Mouse (Mus musculus): Measurements from ENCODE around the gene Slc35e3.

Gene Slc35e3

DNA sequence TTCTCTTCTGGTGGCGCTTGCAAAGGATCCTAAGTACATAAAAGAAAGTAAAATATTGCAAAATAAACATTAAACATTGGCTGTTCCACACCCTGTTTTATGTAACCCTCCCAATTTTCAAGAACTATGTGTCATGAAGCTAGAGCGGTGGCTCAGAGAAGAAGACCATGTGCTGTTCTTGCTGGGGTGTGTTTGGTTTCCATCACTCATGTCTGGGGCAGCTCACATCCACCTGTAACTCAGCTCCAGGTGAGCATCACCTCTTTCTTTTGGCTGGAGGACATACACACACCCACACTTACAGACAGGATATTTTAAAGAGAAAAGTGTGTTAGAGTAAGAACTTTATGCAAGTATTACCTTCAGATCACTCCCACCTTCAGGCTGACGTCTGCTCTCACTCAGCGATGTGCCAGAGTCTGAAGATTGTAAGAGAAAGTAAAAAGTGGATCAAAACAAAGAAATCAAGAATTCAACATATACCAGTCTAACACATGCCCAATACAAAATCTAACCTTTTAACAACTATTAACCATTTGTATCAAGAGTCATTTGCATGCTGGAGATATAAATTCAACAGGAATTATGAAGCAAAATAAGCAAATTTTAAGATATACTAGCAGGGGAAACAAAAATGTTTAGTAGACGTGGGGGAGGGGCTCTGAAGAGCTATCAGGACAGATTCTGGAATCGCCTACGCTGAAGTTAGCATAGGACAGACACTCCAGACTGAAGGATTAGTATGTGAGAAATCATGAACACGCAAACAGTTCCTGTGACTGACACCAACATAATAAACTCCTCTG, 49.9 kb downstream of the Slc35e3 start:
- DNase-seq, result no peak

DNA sequence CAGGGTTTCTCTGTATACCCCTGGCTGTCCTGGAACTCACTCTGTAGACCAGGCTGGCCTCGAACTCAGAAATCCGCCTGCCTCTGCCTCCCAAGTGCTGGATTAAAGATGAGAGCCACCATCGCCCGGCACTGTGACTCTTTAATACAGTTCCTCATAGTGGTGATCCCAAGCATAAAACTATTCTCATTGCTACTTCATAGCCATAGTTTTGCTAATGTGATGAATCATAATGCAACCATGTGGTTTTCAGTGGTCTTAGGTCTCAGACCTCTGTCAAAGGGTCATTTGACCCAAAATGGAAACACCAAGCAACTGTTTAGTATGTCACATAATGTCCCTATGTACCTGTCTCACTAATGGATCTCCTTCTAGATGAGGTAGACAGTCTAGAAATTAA, 50.6 kb downstream of the Slc35e3 start:
- no peak for DNase-seq

DNA sequence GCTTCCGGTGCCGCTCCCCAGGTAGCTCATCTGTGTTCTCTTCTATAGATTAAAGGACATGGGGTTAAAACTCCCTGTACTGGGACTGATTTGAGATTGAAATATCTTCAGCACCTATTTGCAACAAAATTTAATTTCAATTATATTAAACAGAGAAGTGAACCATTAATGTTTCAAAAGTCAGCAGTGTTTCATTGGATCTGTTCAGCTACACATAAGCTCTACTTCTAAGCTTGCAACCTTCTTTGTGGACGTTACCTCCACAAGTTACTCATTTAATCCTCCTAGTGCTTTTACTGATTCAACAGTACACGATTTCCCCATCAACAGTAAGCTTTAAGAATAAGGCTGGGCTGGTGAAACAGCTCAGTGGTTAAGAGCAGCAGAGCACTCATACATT, 51.1 kb downstream of the Slc35e3 start:
- DNase-seq, result no peak

DNA sequence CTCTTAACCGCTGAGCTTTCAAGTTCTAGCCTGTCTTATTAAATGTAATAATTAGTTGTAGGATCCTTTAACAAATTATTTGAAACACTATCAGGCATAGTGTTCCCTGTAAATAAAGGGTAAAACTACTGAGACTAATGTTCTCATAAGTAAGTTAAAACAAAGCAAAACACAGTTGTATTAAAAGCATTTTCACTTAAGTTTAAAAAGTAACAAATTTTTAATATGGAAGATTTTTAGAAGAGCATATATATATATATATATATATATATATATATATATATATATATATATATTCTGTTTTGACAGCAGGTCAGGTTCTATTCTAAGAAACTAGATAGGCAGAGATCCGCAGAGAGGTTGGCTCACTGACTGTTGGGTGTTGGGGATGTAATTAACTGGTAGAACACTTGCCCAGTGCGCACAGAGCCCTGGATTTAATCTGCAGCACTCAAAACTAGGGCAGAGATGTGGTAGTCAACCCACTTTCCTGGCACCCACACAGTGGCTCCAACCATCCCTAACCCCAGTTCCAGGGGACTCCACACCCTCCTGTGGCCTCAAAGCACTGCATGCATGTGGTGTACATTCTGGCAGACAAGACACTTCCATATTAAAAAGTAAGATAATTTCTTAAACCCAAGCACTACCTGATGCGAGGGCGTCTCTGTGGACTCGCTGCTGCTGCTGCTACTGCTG, 51.8 kb downstream of the Slc35e3 start:
- no peak for DNase-seq

DNA sequence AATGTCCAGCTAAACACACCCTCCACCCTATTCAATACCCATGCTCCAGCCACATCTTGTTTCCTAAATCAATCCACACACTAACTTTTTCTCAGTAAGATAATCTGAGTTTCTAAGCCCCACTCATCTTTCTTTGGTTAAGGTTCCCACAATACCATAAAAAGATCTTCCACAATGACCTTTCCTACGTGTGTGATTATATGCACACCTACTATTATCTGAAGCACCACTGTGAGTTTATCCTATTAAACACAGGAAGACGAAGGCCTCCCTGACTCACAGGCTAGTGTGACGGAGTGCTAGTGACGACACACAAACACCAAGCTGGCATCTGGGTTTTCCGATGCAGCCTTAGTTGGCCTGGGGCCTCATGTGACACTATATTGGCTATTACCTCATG, 53.2 kb downstream of the Slc35e3 start:
- DNase-seq, result no peak

DNA sequence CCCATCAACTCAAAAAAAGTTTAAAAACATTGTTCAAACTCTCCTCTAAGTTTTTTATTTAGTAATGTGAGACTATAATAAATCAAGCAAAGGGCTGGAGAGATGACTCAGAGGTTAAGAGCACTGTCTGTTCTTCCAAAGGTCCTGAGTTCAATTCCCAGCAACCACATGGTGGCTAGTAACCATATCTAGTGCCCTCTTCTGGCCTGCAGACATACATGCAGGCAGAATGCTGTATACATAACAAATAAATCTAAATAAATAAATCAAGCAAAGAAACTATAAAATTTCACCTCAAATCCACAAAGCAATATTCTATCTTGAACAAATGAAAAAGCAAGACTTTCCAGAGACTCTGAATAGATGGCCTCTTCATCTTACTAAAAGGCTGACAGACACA, 54.0 kb downstream of the Slc35e3 start:
- no peak for DNase-seq

DNA sequence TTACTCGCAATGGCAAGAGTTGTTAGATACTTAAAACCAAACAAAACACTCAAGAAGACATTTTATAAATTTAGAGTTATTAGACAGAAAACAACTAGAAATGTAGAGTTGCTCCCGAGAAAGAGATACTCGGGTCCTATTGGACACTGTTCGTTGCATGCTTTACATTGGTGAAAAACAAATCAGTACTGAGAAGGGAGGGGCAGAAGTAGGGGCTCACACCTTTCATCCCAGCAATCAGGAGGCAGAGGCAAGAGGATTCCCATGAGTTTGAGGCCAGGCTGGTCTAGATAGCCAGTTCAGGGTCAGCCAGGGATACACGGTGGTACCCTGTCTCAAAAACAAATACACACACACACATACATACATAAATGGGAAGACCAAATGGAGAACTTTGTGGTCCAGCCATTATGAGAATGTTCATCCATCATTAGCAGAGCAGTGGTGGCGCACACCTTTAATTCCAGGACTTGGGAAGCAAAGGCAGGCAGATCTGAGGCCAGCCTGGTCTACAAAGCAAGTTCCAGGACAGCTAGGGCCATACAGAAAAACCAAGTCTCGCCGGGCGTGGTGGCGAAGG, 54.7 kb downstream of the Slc35e3 start:
- DNase-seq, result no peak

DNA sequence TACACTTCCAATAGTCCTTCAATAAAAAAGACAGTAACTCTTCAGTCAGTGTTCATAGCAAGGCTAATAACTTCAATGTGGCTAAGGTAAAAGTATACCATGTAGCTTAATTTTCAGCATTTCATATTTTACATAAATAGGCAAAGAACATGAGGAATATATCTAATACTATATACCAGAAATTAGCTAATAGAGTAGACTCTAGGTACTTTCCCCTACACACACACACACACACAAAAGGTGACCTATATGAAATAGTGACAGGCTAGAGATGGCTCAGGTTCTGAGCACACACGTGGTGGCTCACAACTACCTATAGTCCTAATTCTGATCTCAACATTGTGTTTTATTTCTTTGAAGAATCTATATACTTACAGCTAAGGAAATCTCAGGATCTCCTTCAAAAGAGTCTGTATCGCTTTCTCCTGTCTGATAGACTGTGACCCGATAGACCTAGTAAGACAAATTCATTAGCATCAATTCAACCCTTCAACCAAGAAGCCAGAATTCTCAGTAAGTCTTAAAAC, 55.3 kb downstream of the Slc35e3 start:
- DNase-seq, result no peak

DNA sequence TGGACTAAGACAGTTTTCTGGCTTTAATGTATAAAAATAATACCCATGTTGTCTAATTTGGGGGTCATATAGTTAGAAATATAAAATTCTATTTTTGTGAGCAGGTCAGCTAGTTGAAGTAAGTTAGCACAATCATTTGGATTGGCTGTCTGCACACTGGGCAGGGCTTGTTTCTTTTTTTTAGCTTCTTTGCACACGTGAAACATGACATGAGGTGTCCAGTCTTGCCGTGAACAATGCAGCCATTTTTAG, 56.1 kb downstream of the Slc35e3 start:
- no peak for DNase-seq

DNA sequence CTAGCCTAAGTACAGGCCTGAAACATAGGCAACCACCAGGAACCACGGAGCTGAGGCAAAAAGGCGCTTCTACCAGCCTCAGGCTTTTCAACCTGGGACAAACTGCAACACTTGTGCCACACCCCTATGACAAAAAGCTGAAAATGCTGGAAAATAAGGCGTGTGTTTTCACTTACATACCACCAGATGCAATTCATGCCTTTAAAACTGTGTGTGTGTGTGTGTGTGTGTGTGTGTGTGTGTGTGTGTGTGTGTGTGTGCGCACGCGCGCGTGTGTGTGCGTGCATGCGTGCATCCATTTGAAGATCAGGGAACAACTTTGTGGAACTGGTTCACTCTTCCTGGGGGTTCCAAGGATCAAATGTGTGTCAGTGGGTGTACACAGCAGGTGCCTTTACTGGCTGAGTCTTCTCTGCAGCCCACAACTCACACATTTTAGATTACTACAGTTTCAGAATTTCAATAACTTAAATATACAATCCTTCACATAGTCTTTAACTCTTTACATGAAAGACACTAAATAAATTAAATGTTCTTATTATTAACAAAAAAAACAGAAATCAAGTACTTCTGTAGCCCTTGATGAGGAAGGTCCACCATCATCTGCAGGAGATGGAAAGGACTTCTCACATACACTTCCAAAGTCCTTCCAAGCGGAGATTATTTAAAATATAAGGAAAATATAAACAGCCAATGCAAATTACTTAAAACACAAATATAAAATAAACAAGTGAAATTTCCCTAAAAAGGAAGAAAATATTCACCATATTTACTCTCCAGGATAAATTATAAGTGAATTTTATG, 56.7 kb downstream of the Slc35e3 start:
- no peak for DNase-seq

DNA sequence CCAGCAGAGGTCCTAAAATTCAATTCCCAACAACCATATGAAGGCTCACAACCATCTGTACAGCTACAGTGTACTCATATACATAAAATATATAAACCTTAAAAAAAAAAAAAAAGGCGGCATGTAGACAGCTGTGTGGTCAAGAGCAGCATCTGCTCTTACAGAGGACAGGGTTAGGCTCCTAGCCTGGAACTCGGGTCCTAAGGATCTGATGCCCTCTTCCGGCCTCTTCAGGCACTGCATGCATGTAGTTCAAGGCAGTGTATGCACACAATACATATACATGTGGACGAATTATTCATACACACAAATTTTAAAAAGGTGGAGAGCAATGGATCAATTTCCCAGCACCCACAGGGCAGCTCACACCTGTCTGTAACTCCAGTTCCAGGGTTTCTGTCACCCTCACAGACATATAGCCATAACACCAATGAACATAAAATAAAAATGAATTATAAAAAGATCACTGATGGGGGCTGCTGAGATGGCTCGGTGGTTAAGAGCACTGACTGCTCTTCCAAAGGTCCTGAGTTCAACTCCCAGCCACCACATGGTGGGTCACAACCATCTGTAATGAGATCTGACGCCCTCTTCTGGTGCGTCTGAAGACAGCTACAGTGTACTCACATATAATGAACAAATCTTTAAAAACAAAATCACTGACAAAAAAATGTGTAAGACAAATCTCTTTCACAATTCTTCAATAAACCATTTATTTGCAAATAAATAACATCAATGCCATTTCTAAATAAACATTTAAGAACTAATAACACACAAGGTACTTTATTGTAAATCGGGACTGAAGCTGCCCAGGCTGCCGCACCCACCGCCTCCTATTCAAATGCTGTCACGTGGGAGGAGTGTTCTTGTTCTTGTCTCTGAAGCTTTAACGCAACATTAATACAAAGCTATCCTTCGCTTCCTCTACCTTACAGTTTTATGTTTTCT, 57.7 kb downstream of the Slc35e3 start:
- peak; percentile 63 for DNase-seq

DNA sequence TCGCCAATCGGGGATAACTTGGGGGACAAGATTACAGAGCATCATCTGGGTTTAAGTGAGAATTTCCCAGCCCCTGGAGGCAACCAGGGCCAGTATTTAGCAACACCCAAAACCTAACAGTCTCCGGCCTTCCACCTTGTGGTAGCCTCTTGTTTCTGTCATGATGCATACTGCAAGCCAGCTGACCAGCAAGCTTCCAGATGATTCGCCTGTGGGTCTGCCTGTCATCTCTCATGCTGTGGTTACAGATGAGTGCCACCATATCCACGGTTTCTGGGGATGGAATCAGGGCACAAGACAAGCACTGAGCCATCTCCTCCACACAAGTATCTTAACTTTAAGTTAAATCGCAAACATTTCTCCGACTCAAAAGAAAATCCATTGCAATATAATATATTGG, 58.6 kb downstream of the Slc35e3 start:
- peak; percentile 15 for DNase-seq

DNA sequence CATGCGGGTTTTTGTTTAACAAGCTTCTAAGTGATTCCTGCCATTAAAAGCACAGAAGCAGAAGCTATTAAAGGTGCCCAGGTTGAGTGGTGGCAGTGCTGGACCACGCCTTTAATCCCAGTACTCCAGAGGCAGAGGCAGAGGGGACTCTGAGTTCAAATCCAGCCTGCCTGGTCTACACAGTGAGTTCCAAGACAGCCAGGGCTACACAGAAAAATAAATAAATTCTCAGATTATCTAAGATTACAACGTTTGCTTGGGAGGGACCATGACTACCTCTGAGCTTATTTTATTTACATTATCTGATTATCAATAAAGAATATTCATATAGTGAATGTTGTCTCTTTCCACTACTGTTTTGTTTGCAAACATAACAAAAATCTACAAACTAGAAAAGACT, 59.1 kb downstream of the Slc35e3 start:
- DNase-seq, result no peak

DNA sequence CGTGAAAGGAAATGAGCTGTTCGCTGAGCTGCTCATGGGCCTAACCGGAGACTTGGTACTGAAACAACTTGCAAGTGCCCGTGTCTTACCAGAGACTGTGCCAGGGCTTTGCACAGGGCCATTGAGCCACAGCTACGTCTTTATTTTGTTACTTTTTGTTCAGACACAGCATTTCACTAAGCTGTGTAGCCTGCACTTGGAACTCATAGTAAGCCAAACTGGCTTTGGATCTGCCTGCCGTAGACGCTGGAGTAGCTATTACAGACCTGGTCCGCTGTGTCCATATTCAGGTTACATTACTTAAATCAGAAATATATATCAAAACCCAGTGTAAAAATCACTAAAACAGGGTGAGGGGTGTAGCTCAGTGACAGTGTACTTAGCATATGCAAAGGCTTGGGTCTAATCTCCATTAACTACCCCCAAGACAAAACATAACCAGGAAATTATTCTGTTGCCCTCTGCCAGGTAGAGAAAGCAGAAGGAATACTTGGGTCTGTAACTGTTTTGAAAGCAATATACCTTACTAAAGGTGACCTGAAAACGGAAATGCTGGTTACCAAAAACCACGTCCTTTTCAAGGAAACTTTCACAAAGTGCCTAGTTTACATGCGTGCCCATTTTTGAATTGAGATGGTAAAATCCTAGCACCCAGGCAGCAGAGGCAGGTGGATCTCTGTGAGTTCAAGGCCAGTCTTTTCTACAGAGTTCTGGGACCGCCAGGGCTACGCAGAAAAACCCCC, 60.1 kb downstream of the Slc35e3 start:
- DNase-seq, result no peak

DNA sequence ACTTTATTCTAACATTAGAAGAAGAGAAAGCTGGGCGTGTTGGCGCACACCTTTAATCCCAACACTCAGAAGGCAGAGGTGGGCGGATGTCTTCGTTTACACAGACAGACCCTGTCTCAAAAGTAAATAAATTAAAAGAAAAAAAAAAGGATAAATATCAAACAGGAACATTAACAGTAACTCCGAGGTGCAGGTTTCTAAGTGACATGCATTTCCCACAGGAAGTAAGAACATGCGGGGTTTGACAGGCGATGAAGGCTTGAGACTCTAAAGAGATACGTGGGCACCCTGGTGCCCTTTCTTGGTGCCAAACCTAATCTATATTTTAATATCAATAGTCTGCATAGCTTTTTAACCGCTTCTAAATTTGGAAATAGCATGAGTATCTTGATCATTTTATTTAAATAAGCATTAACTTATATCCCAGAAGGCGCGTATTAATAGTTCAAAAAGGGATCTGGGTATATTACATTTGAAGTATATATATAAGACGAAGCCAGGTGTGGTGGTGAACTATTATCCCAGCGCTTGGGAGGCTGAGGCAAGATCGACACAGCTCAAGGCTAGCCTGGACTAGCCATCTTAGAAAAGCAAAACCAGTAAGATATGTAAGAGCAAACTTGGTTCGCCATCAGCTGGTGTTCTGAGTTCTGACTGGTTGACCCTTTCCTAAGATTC, 60.9 kb downstream of the Slc35e3 start:
- DNase-seq, result no peak

DNA sequence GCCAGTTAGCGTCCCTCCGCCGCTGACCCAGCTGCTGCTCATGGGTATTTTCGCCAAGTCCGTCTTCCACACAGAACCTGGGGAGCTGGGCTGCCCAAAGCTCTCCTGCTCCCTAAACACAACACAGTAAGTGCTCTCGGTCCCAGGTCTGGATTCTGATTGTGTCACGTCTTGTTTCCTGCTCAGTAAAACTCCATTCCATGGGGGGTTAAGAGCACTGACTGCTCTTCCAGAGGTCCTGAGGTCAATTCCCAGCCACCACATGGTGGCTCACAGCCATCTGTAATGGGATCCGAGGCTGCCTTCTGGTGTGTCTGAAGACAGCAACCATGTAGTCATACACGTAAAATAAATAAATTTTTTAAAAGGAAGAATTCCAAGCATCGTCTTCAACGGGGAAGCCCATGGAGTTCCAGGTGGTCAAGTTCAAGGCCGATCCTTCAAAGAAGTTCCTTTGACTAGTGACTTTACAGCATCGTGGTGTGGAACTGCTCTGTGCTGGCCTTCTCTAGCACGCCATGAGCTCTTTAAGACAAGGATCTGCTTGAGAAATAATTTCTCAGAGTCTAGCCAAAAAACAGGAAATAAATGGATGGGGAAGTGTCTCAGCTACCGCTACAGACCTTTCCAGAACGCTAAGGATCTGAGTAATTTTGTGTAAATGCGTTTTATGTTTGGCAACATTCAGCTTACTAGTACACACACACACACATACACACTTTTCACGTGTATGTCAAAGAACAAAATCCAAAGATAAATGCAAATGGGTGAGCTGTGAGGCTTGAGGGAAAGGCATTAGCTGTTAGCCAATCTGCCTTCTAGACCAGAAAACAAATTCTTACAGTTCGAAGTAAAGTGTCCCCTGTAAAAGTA, 61.6 kb downstream of the Slc35e3 start:
- peak; percentile 10 for DNase-seq

DNA sequence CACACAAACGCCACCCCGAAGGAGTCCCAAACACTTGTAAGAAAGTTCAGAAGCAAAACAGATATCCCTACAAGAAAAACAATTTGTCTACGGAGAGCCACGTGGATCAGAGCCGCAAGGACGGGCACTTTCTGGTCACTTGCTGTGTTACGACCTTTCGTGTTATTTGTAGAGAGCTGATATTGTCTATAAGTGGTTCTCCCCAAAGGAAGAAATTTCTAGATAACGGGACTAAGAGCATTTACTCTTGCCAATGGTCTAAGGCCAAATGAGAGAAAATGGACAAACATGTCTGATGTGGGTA, 62.5 kb downstream of the Slc35e3 start:
- DNase-seq, result no peak

All from kidney, postnatal 10 days (tissue).